Mouse (Mus musculus) adrenal gland, postnatal 14 days (tissue): Measurements from ENCODE around the gene Fam53b. TPM values are rescaled to one million over a fixed set of nuclear protein-coding genes. Genes with fewer than 3 reads are reported as not detected.
"Not testable (repeated sequence)": the region's sequence is repeated elsewhere in the genome, so short reads cannot be mapped to it uniquely, and the experiment has no call there.

Source experiments
- DNase-seq: peaks from one replicate; pipeline ENCODE4 v3.0.0; 2021; ENCODE audit warnings: mixed read lengths
- total RNA-seq: library from RNA; stranded (reverse); gene quantifications from 2 replicates; pipeline ENCODE4 v1.2.3, GENCODE M21; 2021

The Fam53b gene
- total RNA-seq, 1 experiment from 2014 or later: 65.8 TPM

GRCm38 (mm10) chr7:132682336-132682735 is 131.3 kb downstream of the Fam53b start:
- no peak for DNase-seq

- no peak for DNase-seq
These were observed 131.9 kb downstream of the Fam53b start for GRCm38 (mm10) chr7:132681831-132682230.

- peak; percentile 24 for DNase-seq
These were observed 132.4 kb downstream of the Fam53b start for GRCm38 (mm10) chr7:132681296-132681695.

- no peak for DNase-seq
These were observed 134.1 kb downstream of the Fam53b start for GRCm38 (mm10) chr7:132679549-132679948.

- no peak for DNase-seq
These were observed 134.6 kb downstream of the Fam53b start for GRCm38 (mm10) chr7:132679117-132679516.

GRCm38 (mm10) chr7:132675922-132676321 is 137.8 kb downstream of the Fam53b start:
- DNase-seq: no peak

- peak; percentile 84 for DNase-seq
These were observed 139.5 kb downstream of the Fam53b start for GRCm38 (mm10) chr7:132673931-132674755.

GRCm38 (mm10) chr7:132672481-132672959 is 141.2 kb downstream of the Fam53b start:
- peak; percentile 65 for DNase-seq

- DNase-seq: peak; percentile 62
These were observed 142.9 kb downstream of the Fam53b start for GRCm38 (mm10) chr7:132670863-132671165.

- DNase-seq: peak; percentile 29
These were observed 143.5 kb downstream of the Fam53b start for GRCm38 (mm10) chr7:132669999-132670862.

- DNase-seq: peak; percentile 71
These were observed 145.1 kb downstream of the Fam53b start for GRCm38 (mm10) chr7:132668604-132669003.

- no peak for DNase-seq
These were observed 147.2 kb downstream of the Fam53b start for GRCm38 (mm10) chr7:132666516-132666915.

GRCm38 (mm10) chr7:132665664-132666382 is 147.9 kb downstream of the Fam53b start:
- no peak for DNase-seq

GRCm38 (mm10) chr7:132664815-132665214 is 148.9 kb downstream of the Fam53b start:
- DNase-seq: no peak

GRCm38 (mm10) chr7:132662831-132663230 is 150.9 kb downstream of the Fam53b start:
- not testable (repeated sequence) for DNase-seq

Other genes with a start within 250 kb of the Fam53b start
- gene Oat, start 237.5 kb downstream of the Fam53b start, total RNA-seq: 88.1 and 96.2 TPM in 2 replicates
- not detected in 2 replicates for gene Nkx1-2, start 214.2 kb downstream of the Fam53b start, total RNA-seq
- 18.1 and 18.6 TPM in 2 replicates for gene Lhpp, start 203.2 kb downstream of the Fam53b start, total RNA-seq
- 26.3 and 30.4 TPM in 2 replicates for gene Eef1akmt2, start 38.8 kb upstream of the Fam53b start, total RNA-seq
- gene Abraxas2, start 45.3 kb upstream of the Fam53b start, total RNA-seq: 33.6 and 35.8 TPM in 2 replicates
- gene Zranb1, start 117.3 kb upstream of the Fam53b start, total RNA-seq: 30.4 and 33.9 TPM in 2 replicates